Mouse (Mus musculus) olfactory bulb, adult 2 months (tissue): ENCODE results near the gene Hoxc10.

Experiments
- CTCF ChIP-seq: fragments of 200-500 bp; IDR thresholded peaks from 2 replicates; pipeline ENCODE4 v1.5.1; 2012; ENCODE audit warnings: low read depth, mild to moderate bottlenecking, low read length, moderate library complexity; ENCODE audit not compliant: insufficient read depth
- POLR2A ChIP-seq: fragments of 200-500 bp; IDR thresholded peaks from 2 replicates; pipeline ENCODE4 v1.6.1; 2012; ENCODE audit warnings: mild to moderate bottlenecking, low read depth, low read length, moderate library complexity; ENCODE audit not compliant: insufficient read depth

DNA sequence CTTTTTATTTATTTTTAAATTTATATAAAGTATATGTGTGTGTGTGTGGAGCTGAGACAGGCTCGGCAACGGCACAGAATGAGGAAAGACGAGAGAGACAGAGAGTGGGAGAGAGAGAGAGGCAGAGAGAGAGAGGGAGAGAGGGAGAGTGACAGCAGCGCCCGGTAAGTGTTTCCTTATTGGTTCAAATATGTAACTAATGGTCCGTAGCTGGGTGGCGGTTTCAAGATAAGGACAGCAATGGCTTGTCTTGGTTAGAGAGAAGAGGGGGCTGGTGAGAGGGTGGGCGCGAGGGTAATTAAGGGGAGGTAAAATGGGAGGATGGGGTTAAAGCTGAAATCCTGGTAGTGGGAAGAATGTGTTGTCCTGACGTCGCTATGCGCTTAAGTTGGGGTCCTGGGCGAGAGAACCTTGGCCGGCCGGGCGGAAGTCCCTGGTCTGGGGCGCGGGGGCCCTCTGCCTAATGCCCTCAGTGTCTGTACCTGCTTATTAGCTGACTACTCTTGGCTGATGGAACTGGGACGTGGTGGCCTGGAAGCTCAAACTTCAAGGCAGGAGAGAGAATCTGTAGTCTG, 32.1 kb downstream of the Hoxc10 start:
- TF ChIP-seq POLR2A: no peak
- TF ChIP-seq CTCF: no peak
